Mouse (Mus musculus) CH12.LX (cell line): Measurements from ENCODE around the gene Pip5k1a. TPM values are rescaled to one million over a fixed set of nuclear protein-coding genes. Genes with fewer than 3 reads are reported as not detected.
A peak's percentile ranks its signal among the peaks of the same experiment; 100 is the strongest.

ENCODE experiments used
- DNase-seq: peaks from one replicate; pipeline ENCODE4 v3.0.0-alpha.2; 2013; ENCODE audit errors: extremely low read depth
- H3K27ac ChIP-seq: 2 replicates; pipeline ENCODE4 v1.5.1; 2012; ENCODE audit warnings: low read depth, mild to moderate bottlenecking, control low read depth, moderate library complexity; ENCODE audit not compliant: insufficient read depth
- H3K27me3 ChIP-seq: replicated peaks from 2 replicates; pipeline ENCODE3; 2012; ENCODE audit warnings: inconsistent platforms
- H3K36me3 ChIP-seq, 2 experiments: replicated peaks in 1 of 2; 2 replicates each; pipeline versions ENCODE3 to v1.6.1; 2012; ENCODE audit warnings: inconsistent platforms in 1 of 2, low read length in 1 of 2, mild to moderate bottlenecking in 1 of 2, mixed read lengths in 1 of 2, moderate library complexity in 1 of 2; ENCODE audit not compliant: control insufficient read depth in 1 of 2, insufficient read depth in 1 of 2
- H3K4me1 ChIP-seq, 2 experiments: 2 replicates each; pipeline ENCODE4 v1.6.1; 2012; ENCODE audit warnings: inconsistent platforms in 1 of 2, moderate library complexity in 1 of 2; ENCODE audit not compliant: insufficient read depth in 2 of 2, control insufficient read depth in 1 of 2
- H3K4me2 ChIP-seq: 2 replicates; pipeline ENCODE4 v1.6.1; 2012; ENCODE audit warnings: low read depth, mild to moderate bottlenecking, control low read depth; ENCODE audit not compliant: poor library complexity, insufficient read depth, severe bottlenecking
- H3K4me3 ChIP-seq, 3 experiments: fragments of 150-350 bp in 1 of 3; sonication (generic) in 1 of 3; replicated peaks in 1 of 3; 2 replicates each; pipeline versions ENCODE3 to v1.5.1; 2011 to 2012; ENCODE audit warnings: low read depth in 2 of 3, low read length in 2 of 3, mild to moderate bottlenecking in 2 of 3, moderate library complexity in 2 of 3, control low read depth in 1 of 3, improper control_type of control experiment in 1 of 3, inconsistent platforms in 1 of 3, mixed read lengths in 1 of 3; ENCODE audit not compliant: poor library complexity in 1 of 3
- H3K79me2 ChIP-seq: replicated peaks from 2 replicates; pipeline ENCODE4 v1.6.1; 2012; ENCODE audit warnings: mild to moderate bottlenecking, moderate library complexity; ENCODE audit not compliant: control insufficient read depth, poor library complexity, insufficient read depth, severe bottlenecking; ENCODE audit errors: extremely low read depth
- H3K9ac ChIP-seq: 2 replicates; pipeline ENCODE4 v1.6.1; 2012; ENCODE audit warnings: low read depth, mild to moderate bottlenecking, control low read depth, moderate library complexity; ENCODE audit not compliant: insufficient read depth
- H3K9me3 ChIP-seq: replicated peaks from 2 replicates; pipeline ENCODE3; 2012; ENCODE audit warnings: low read length, inconsistent platforms, mixed read lengths
- BHLHE40 ChIP-seq: IDR thresholded peaks from 2 replicates; pipeline ENCODE4 v1.6.1; 2011; ENCODE audit warnings: mild to moderate bottlenecking, low read depth, low read length, improper control_type of control experiment
- CHD2 ChIP-seq: IDR thresholded peaks from 2 replicates; pipeline ENCODE4 v1.6.1; 2011; ENCODE audit warnings: low read length, improper control_type of control experiment
- E2F4 ChIP-seq: IDR thresholded peaks from 2 replicates; pipeline ENCODE4 v1.6.1; 2011; ENCODE audit warnings: low read depth, low read length, improper control_type of control experiment; ENCODE audit not compliant: insufficient replicate concordance
- ELF1 ChIP-seq: IDR thresholded peaks from 2 replicates; pipeline ENCODE4 v1.6.1; 2014; ENCODE audit warnings: low read depth, mild to moderate bottlenecking, inconsistent platforms, low read length, improper control_type of control experiment
- EP300 ChIP-seq: IDR thresholded peaks from 2 replicates; pipeline ENCODE4 v1.6.1; 2011; ENCODE audit warnings: low read length, improper control_type of control experiment
- ETS1 ChIP-seq: conservative IDR thresholded peaks from 2 replicates; pipeline ENCODE4 v1.6.1; 2012; ENCODE audit warnings: low read depth, mild to moderate bottlenecking, inconsistent platforms, low read length, improper control_type of control experiment, moderate library complexity
- GABPA ChIP-seq: IDR thresholded peaks from 2 replicates; pipeline ENCODE4 v1.6.1; 2012; ENCODE audit warnings: low read depth, low read length, improper control_type of control experiment, inconsistent platforms; ENCODE audit not compliant: insufficient replicate concordance
- HCFC1 ChIP-seq: IDR thresholded peaks from 2 replicates; pipeline ENCODE4 v1.6.1; 2012; ENCODE audit warnings: low read depth, mild to moderate bottlenecking, inconsistent platforms, low read length, improper control_type of control experiment
- IRF4 ChIP-seq: IDR thresholded peaks from 2 replicates; pipeline ENCODE4 v1.6.1; 2014; ENCODE audit warnings: low read depth, mild to moderate bottlenecking, inconsistent platforms, low read length, improper control_type of control experiment
- JUND ChIP-seq: conservative IDR thresholded peaks from 2 replicates; pipeline ENCODE4 v1.6.1; 2011; ENCODE audit warnings: low read depth, low read length, improper control_type of control experiment
- KAT2A ChIP-seq: IDR thresholded peaks from 2 replicates; pipeline ENCODE4 v1.6.1; 2012; ENCODE audit warnings: low read length, improper control_type of control experiment, inconsistent platforms; ENCODE audit not compliant: insufficient replicate concordance
- MAX ChIP-seq: IDR thresholded peaks from 2 replicates; pipeline ENCODE4 v1.6.1; 2011; ENCODE audit warnings: low read length, improper control_type of control experiment
- MAZ ChIP-seq: IDR thresholded peaks from 2 replicates; pipeline ENCODE4 v1.6.1; 2012; ENCODE audit warnings: low read depth, mild to moderate bottlenecking, inconsistent platforms, low read length, improper control_type of control experiment, moderate library complexity
- MXI1 ChIP-seq: IDR thresholded peaks from 2 replicates; pipeline ENCODE4 v1.6.1; 2011; ENCODE audit warnings: mild to moderate bottlenecking, low read depth, low read length, improper control_type of control experiment
- NELFE ChIP-seq: IDR thresholded peaks from 2 replicates; pipeline ENCODE4 v1.6.1; 2011; ENCODE audit warnings: low read depth, low read length, improper control_type of control experiment
- NRF1 ChIP-seq: IDR thresholded peaks from 2 replicates; pipeline ENCODE4 v1.6.1; 2014; ENCODE audit warnings: low read depth, mild to moderate bottlenecking, inconsistent platforms, low read length, improper control_type of control experiment, moderate library complexity
- PAX5 ChIP-seq: IDR thresholded peaks from 2 replicates; pipeline ENCODE4 v1.6.1; 2012; ENCODE audit warnings: low read length, inconsistent platforms, mixed read lengths
- POLR2A ChIP-seq: IDR thresholded peaks from 2 replicates; pipeline ENCODE4 v1.6.1; 2011; ENCODE audit warnings: low read depth, mild to moderate bottlenecking, improper control_type of control experiment, low read length
- POLR2AphosphoS2 ChIP-seq: IDR thresholded peaks from 2 replicates; pipeline ENCODE4 v1.6.1; 2011; ENCODE audit warnings: low read depth, low read length, improper control_type of control experiment
- RAD21 ChIP-seq: IDR thresholded peaks from 2 replicates; pipeline ENCODE4 v1.6.1; 2011; ENCODE audit warnings: low read depth, mild to moderate bottlenecking, low read length, improper control_type of control experiment, moderate library complexity
- RCOR1 ChIP-seq: conservative IDR thresholded peaks from 2 replicates; pipeline ENCODE4 v1.6.1; 2012; ENCODE audit warnings: low read depth, mild to moderate bottlenecking, inconsistent platforms, low read length, improper control_type of control experiment
- SIN3A ChIP-seq: IDR thresholded peaks from 2 replicates; pipeline ENCODE4 v1.6.1; 2012; ENCODE audit warnings: low read length, improper control_type of control experiment, inconsistent platforms
- TBP ChIP-seq: conservative IDR thresholded peaks from 2 replicates; pipeline ENCODE4 v1.6.1; 2011; ENCODE audit warnings: low read depth, low read length, improper control_type of control experiment
- TCF12 ChIP-seq: IDR thresholded peaks from 2 replicates; pipeline ENCODE4 v1.6.1; 2014; ENCODE audit warnings: low read depth, mild to moderate bottlenecking, inconsistent platforms, low read length, improper control_type of control experiment
- UBTF ChIP-seq: IDR thresholded peaks from 2 replicates; pipeline ENCODE4 v1.6.1; 2012; ENCODE audit warnings: low read depth, mild to moderate bottlenecking, inconsistent platforms, low read length, improper control_type of control experiment, moderate library complexity
- USF2 ChIP-seq: conservative IDR thresholded peaks from 2 replicates; pipeline ENCODE4 v1.6.1; 2011; ENCODE audit warnings: low read depth, low read length, improper control_type of control experiment
- ZNF384 ChIP-seq: IDR thresholded peaks from 2 replicates; pipeline ENCODE4 v1.6.1; 2012; ENCODE audit warnings: low read depth, low read length, improper control_type of control experiment, inconsistent platforms
- dilution Hi-C: fragments of 300-500 bp; cut with MboI; formaldehyde crosslinking; loops from 2 replicates; pipeline ENCODE4 v1.14.3; 2020; ENCODE audit warnings: low sequenced_read_pairs; ENCODE audit not compliant: extremely low pct_unique_long_range_greater_than_20kb, extremely low pct_ligation_motif_present
- in situ Hi-C: fragments of 300-500 bp; cut with MboI; formaldehyde crosslinking; loops from 3 replicates; pipeline ENCODE4 v1.14.3; 2019; ENCODE audit warnings: low sequenced_read_pairs, low pct_ligation_motif_present, low pct_unique_long_range_greater_than_20kb, mixed read lengths
- polyA plus RNA-seq: library from polyadenylated mRNA; unstranded; fragments of >175 nt; gene quantifications from 2 replicates; pipeline ENCODE4 v1.2.1, GENCODE M21; 2012; ENCODE audit warnings: low read depth; ENCODE audit not compliant: insufficient read length
- total RNA-seq, 2 experiments: library from RNA; depleted of rRNA; stranded (reverse); fragments of 300-350 nt in 1 of 2; fragments of >200 nt in 1 of 2; gene quantifications; 2 replicates each; pipeline ENCODE4 v1.2.3; 2012 to 2014

Gene Pip5k1a
- total and polyA plus RNA-seq, 3 experiments = 21.5 to 35.8 (median 34.1) TPM

DNA sequence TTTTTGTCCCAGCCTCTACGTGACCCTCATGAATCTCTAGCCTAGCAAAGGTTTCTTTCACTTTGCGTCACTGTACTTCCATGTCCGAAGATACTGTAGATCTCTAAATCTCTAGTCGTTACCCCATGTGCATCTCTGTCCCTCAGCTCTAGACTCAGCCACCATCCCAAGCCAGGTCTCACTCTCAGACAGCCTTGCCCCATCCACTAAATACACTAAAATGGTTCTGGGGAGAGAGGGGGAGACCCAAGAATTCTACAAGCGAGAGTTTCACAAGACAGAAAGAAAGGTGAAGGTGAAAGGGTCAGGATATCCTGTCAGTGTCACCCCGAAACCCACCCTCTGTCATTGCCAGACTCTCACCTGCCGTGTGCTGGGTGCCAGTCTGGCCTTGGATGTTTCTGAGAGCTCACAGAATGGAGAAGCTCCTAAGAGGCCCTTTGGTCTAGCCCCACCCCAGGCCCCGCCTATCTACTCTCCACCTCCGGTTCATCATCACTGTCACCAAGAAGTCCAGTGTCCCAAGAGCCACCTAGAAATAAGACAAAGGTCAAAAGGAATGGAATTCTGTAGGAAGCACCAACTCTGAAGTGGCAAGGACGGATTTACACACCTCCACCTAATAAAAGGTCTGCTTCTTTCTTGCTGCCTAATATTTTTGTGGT is 35.4 kb upstream of the Pip5k1a start, which contains the start of gene Tnfaip8l2:
TSS of gene Tnfaip8l2 (minus strand) at position 409 of the 665 bp plus-strand sequence.
- Histone ChIP-seq H3K4me2 (peak within 1 kb of the TSS; percentile 69), H3K4me1 (peaks cover 11 to 29% of the 10 kb centered on the region in 2 experiments), H3K79me2 (0 out of 2 replicates have a peak, but pooled peaks cover 2% of the 10 kb centered on the region), H3K27me3 (no peaks in the 10 kb centered on the region), H3K27ac (peak within 1 kb of the TSS; percentile 81), H3K9me3 (no peaks in the 10 kb centered on the region), H3K36me3 (peaks cover 19 to 20% of the 10 kb centered on the region in 2 experiments), H3K4me3 (peak within 1 kb of the TSS; percentile 51 to 65 (median 61)), H3K9ac (peak within 1 kb of the TSS; percentile 72)
- peak; percentile 83 for DNase-seq
- dilution Hi-C loops = no loop called here
- TF ChIP-seq CHD2 = no peak
- TF ChIP-seq MAZ = peak; percentile 65; the same call in 1 of the 2 replicates
- TF ChIP-seq IRF4 = no peak
- TF ChIP-seq KAT2A = 0 out of 2 replicates have a peak, but pooled peaks have one; percentile 45
- no peak for TF ChIP-seq JUND
- no peak for TF ChIP-seq E2F4
- TF ChIP-seq MAX = 0 out of 2 replicates have a peak, but pooled peaks have one; percentile 44
- TF ChIP-seq NRF1 = 0 out of 2 replicates have a peak, but pooled peaks have one; percentile 22
- 0 out of 2 replicates have a peak, but pooled peaks have one; percentile 18 for TF ChIP-seq ZNF384
- no peak for TF ChIP-seq GABPA
- TF ChIP-seq MXI1 = peak; percentile 23; the same call in 1 of the 2 replicates
- peak; percentile 47; the same call in 1 of the 2 replicates for TF ChIP-seq HCFC1
- no peak for TF ChIP-seq ETS1
- TF ChIP-seq TCF12 = peak; percentile 61
- TF ChIP-seq POLR2AphosphoS2 = no peak
- TF ChIP-seq UBTF = no peak; the same call in none of the 2 replicates
- TF ChIP-seq NELFE = peak; percentile 67
- TF ChIP-seq RCOR1 = 0 out of 2 replicates have a peak, but pooled peaks have one; percentile 27
- peak; percentile 86 for TF ChIP-seq POLR2A
- TF ChIP-seq RAD21 = no peak
- TF ChIP-seq BHLHE40 = no peak
- peak; percentile 48; the same call in 1 of the 2 replicates for TF ChIP-seq ELF1
- TF ChIP-seq USF2 = no peak
- no peak for TF ChIP-seq PAX5
- 0 out of 2 replicates have a peak, but pooled peaks have one; percentile 19 for TF ChIP-seq TBP
- peak; percentile 21; the same call in 1 of the 2 replicates for TF ChIP-seq EP300
- TF ChIP-seq SIN3A = peak; percentile 76; the same call in 1 of the 2 replicates
- in situ Hi-C loops = loop anchor here (10.0 kb wide), 1 partner anchor 73 kb away; the partner anchor contains the start of gene Gabpb2
